Mouse (Mus musculus) E14TG2a.4 (cell line): ENCODE measurements around the gene Gm17349.
"Not testable (repeated sequence)": the region's sequence is repeated elsewhere in the genome, so short reads cannot be mapped to it uniquely, and the experiment has no call there.

Experiments used
- H3K27me3 ChIP-seq: 2 replicates; pipeline ENCODE4 v1.6.1; 2014; ENCODE audit warnings: low read length, control low read depth; ENCODE audit not compliant: insufficient read depth
- H3K36me3 ChIP-seq: 2 replicates; pipeline ENCODE4 v1.6.1; 2014; ENCODE audit warnings: low read length, control low read depth; ENCODE audit not compliant: insufficient read depth
- H3K4me1 ChIP-seq: replicated peaks from 2 replicates; pipeline ENCODE4 v1.6.1; 2014; ENCODE audit warnings: low read depth, low read length, control low read depth
- H3K4me3 ChIP-seq: replicated peaks from 2 replicates; pipeline ENCODE4 v1.5.1; 2014; ENCODE audit warnings: mild to moderate bottlenecking, low read length
- H3K9me3 ChIP-seq: 2 replicates; pipeline ENCODE4 v1.6.1; 2014; ENCODE audit warnings: low read length, control low read depth
- CTCF ChIP-seq: conservative IDR thresholded peaks from 2 replicates; pipeline ENCODE4 v1.5.1; 2014; ENCODE audit warnings: low read length
- NANOG ChIP-seq: IDR thresholded peaks from 2 replicates; pipeline ENCODE4 v1.6.1; 2014; ENCODE audit warnings: borderline replicate concordance, low read length, mixed read lengths
- POU5F1 ChIP-seq: IDR thresholded peaks from 2 replicates; pipeline ENCODE4 v1.6.1; 2014; ENCODE audit warnings: low read length, borderline replicate concordance

Gm17349 gene

DNA sequence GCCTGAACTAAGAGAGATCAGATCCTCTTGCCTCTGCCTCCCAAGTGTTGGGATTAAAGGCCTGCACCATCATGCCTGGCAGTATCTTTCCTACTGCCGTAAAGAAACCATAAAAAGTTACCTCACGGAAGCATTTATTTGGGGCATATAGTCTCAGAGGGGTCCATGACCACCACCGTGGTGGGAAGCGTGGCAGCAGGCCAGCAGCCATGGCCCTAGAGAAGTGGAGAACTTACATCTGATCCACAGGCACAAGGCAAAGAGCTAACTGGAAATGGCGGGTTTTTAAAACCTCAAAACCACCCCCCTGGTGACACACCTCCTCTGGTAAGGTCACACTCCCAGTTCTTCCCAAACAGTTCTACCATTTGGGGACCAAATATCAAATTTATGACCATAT is 22.9 kb upstream of the Gm17349 start:
- H3K9me3 ChIP-seq = no peaks in the 10 kb centered on the region
- H3K4me3 ChIP-seq = no peak overlapping the region
- no peak for TF ChIP-seq CTCF
- TF ChIP-seq POU5F1 = no peak
- TF ChIP-seq NANOG = no peak
- H3K36me3 ChIP-seq = peaks cover 21% of the 10 kb centered on the region
- no peaks in the 10 kb centered on the region for H3K27me3 ChIP-seq
- peaks cover 55% of the 10 kb centered on the region for H3K4me1 ChIP-seq

GRCm38 (mm10) chr15:99727525-99727924 is 22.2 kb upstream of the Gm17349 start:
- H3K36me3 ChIP-seq = peaks cover 17% of the 10 kb centered on the region
- peaks cover 62% of the 10 kb centered on the region for H3K4me1 ChIP-seq
- H3K4me3 ChIP-seq = no peak overlapping the region
- TF ChIP-seq NANOG (no peak), POU5F1 (no peak), CTCF (no peak)
- H3K27me3 ChIP-seq = 0 out of 2 replicates have a peak, but pooled peaks cover under 1% of the 10 kb centered on the region
- H3K9me3 ChIP-seq = no peaks in the 10 kb centered on the region

- H3K4me1 ChIP-seq = peaks cover 63% of the 10 kb centered on the region
- peaks cover 12% of the 10 kb centered on the region for H3K36me3 ChIP-seq
Observed at GRCm38 (mm10) chr15:99727039-99727438, 21.7 kb upstream of the Gm17349 start.

DNA sequence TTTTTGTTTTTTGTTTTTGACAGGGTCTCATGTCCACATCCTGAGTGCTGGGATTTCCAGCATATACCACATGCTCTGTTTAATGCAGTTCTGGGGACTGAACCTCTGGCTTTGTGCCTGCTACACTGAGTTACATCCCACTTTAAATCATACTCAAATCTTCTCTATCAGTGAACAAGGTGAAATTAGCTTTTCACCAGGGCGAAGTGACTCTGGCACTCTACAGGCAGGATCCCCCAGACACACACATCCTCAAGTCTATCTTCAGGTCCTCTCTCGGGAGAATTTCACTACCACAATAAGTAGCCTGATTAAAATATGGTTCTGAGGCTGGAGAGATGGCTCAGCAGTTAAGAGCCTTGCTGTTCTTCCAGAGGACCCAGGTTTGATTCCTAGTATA is 21.3 kb upstream of the Gm17349 start:
- Histone ChIP-seq H3K36me3 (peaks cover 11% of the 10 kb centered on the region), H3K4me1 (peaks cover 63% of the 10 kb centered on the region), H3K9me3 (no peaks in the 10 kb centered on the region), H3K4me3 (peak overlapping the region; percentile 92), H3K27me3 (0 out of 2 replicates have a peak, but pooled peaks cover 5% of the 10 kb centered on the region)
- TF ChIP-seq CTCF (no peak), POU5F1 (no peak), NANOG (no peak)

More at GRCm38 (mm10) chr15:99727039-99727438, 21.7 kb upstream of the Gm17349 start:
- H3K4me3 ChIP-seq, H3K27me3 ChIP-seq, H3K9me3 ChIP-seq: not testable (repeated sequence)

GRCm38 (mm10) chr15:99725341-99726155 is 20.3 kb upstream of the Gm17349 start, which contains the start of gene Cox14:
Gene Cox14 (plus strand): TSS chr15:99725618.
- peak within 1 kb of the TSS; percentile 92 for H3K4me3 ChIP-seq
- peaks cover 11% of the 10 kb centered on the region for H3K36me3 ChIP-seq
- peaks cover 61% of the 10 kb centered on the region for H3K4me1 ChIP-seq
- H3K9me3 ChIP-seq = no peaks in the 10 kb centered on the region
- peaks cover 5% of the 10 kb centered on the region; the same call in 1 of the 2 replicates for H3K27me3 ChIP-seq
- TF ChIP-seq CTCF (peak; percentile 92), NANOG (no peak)

- Histone ChIP-seq H3K4me3 (peak overlapping the region; percentile 61), H3K36me3 (peaks cover 11% of the 10 kb centered on the region), H3K9me3 (no peaks in the 10 kb centered on the region), H3K4me1 (peaks cover 68% of the 10 kb centered on the region), H3K27me3 (peaks cover 8% of the 10 kb centered on the region; the same call in 1 of the 2 replicates)
- TF ChIP-seq NANOG = no peak
- TF ChIP-seq POU5F1 = no peak
- TF ChIP-seq CTCF = no peak; the same call in 1 of the 2 replicates
Observed at GRCm38 (mm10) chr15:99724292-99725021, 19.2 kb upstream of the Gm17349 start.

- Histone ChIP-seq H3K36me3 (peaks cover 11% of the 10 kb centered on the region), H3K4me1 (peaks cover 72% of the 10 kb centered on the region), H3K4me3 (peak overlapping the region; percentile 61), H3K27me3 (peaks cover 8% of the 10 kb centered on the region; the same call in 1 of the 2 replicates), H3K9me3 (no peaks in the 10 kb centered on the region)
- TF ChIP-seq CTCF (0 out of 2 replicates have a peak, but pooled peaks have one; percentile 1), NANOG (no peak)
Observed at GRCm38 (mm10) chr15:99723515-99724291, 18.4 kb upstream of the Gm17349 start.

DNA sequence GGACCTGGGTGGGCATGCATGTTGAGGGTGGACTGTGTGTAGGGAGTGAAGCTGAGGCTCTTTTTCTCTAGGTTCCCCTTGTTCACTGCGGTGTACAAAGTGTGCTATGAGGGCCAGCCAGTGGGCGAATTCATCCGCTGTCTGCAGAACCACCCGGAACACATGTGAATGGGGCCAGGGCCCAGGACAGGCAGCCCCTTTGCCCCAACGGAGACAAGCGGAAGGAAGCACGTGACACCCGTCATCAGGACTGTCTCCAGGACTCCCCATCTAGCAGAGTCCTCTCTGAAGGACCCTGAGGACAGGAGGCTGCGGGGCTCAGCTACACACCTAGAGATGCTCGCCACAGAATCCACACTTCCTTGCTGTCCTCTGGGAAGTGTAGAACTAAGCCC is 17.8 kb upstream of the Gm17349 start:
- H3K4me1 ChIP-seq = peaks cover 74% of the 10 kb centered on the region
- H3K36me3 ChIP-seq = peaks cover 9% of the 10 kb centered on the region

More for the DNA sequence above, 17.8 kb upstream of the Gm17349 start:
- Histone ChIP-seq H3K27me3 (peaks cover 8% of the 10 kb centered on the region; the same call in 1 of the 2 replicates), H3K9me3 (no peaks in the 10 kb centered on the region), H3K4me3 (peak overlapping the region; percentile 61)
- TF ChIP-seq NANOG (no peak), CTCF (no peak), POU5F1 (no peak)
